Mouse (Mus musculus) bone marrow macrophage, adult 2 months (primary cell): Measurements from ENCODE around the gene Ggt5.

ENCODE experiments used
- CTCF ChIP-seq: IDR thresholded peaks from 2 replicates; pipeline ENCODE4 v1.5.1; 2012; ENCODE audit warnings: low read depth, mild to moderate bottlenecking, low read length, moderate library complexity
- POLR2A ChIP-seq: IDR thresholded peaks from 2 replicates; pipeline ENCODE4 v1.6.1; 2012; ENCODE audit warnings: mild to moderate bottlenecking, low read depth, low read length, borderline replicate concordance

DNA sequence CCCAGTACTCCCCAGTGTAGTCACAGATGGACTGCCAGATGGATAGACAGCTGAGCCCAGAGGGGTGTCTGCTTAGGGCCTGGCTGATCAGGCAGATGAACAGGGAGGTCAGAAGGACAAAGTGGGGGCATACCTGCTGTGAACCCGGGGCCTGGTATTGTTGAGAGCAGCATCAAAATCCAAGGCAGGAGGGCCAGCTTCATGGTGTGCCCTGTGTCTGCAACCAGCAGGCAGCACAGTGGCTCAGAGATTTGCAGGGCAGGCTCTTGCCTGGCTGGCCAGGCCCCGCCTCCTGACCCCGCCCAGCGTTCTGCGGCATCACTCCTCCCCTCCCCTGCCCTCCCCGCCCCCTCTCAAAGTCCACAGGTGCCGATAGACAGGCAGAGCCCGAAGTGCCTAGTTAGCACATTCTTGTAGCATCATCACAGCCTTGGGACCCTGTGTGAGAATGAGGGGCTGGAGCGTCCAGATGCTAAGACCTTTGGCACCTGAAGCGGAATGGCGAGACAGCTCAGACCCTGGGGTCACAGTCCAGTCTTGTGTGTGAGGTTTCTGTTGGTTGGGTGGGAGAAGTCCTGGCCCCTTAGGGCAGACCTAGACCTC is 54.7 kb downstream of the Ggt5 start, which contains the start of gene Susd2:
- TF ChIP-seq CTCF (no peak), POLR2A (no peak)
